Mouse (Mus musculus): ENCODE measurements at regions not wholly inside any gene's neighbourhood (a gene's known extent, or its start where the extent isn't known, plus 50 kb on each side); places are given as distances from the start of the nearest gene placed in this dataset.

DNA sequence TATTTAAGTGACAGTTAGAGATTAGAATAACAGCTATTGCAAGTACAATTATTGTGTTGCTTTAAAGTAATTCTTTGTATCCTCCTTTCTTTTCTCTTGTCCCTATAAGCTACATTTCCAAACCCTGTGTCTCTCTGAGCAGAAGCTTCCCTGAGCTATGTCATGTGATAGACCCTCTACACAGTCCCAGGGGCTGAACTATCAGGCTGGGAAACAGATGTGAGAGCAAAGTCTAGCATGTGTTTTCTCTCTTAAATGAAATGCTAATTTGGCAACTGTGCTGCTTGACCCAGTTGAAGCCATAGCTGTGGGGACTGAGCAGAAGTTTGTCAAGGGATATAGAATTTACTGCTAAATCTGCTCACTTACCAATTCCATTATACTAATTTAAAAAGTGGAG lies 1389.9 kb downstream of the Defb40 start:
- Histone ChIP-seq H3K4me1 (replicated peaks; ENCODE audit: control insufficient read depth, insufficient read depth, low read length) (no peaks in the 10 kb centered on the region), H3K27ac (ENCODE audit: low read depth, low read length) (no peak overlapping the region), H3K9ac (ENCODE audit: low read depth, low read length) (no peak overlapping the region), H3K4me3 (ENCODE audit: low read depth, low read length) (no peak overlapping the region), H3K9me3 (ENCODE audit: control insufficient read depth) (no peaks in the 10 kb centered on the region), H3K27me3 (replicated peaks; ENCODE audit: control insufficient read depth, insufficient read depth, low read length) (no peaks in the 10 kb centered on the region), H3K4me2 (replicated peaks; ENCODE audit: low read depth) (no peak overlapping the region), H3K36me3 (ENCODE audit: control insufficient read depth, insufficient read depth) (no peaks in the 10 kb centered on the region)
- no peak for ATAC-seq
- no peak for TF ChIP-seq CTCF (IDR thresholded peaks at IDR 0.05; ENCODE audit: low read depth)

DNA sequence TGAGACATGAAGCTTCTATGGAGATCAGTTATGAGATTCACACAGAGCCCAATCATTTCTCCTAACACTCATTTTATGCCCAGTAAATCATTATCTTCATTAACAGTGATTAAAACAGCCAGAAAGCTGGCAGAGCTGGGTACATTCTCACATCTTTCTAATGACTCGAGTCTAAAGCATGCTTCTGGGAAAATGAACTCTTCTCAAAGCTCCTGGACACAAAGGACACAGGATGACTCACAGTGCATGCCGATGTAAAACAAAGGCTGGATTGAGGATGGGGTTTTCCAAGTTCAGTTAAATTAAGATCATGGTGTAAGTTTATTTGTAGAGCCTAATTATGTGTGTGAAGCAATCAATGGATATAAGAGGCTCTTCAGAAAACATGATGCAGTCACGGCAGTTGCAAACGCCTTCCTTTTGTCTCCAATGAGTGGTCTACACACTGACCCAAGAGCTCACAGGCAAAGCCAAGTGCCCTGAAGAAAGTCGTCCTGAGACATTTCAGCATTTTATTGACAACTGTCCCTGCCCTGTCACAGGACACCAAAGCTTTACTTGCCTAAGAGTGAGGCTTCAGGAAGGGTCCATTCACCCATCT lies 1390.7 kb downstream of the Defb40 start:
- Histone ChIP-seq H3K9ac (ENCODE audit: low read depth, low read length) (no peak overlapping the region), H3K4me2 (replicated peaks; ENCODE audit: low read depth) (no peak overlapping the region), H3K27me3 (replicated peaks; ENCODE audit: control insufficient read depth, insufficient read depth, low read length) (no peaks in the 10 kb centered on the region), H3K4me3 (ENCODE audit: low read depth, low read length) (no peak overlapping the region), H3K36me3 (ENCODE audit: control insufficient read depth, insufficient read depth) (no peaks in the 10 kb centered on the region), H3K9me3 (ENCODE audit: control insufficient read depth) (no peaks in the 10 kb centered on the region), H3K4me1 (replicated peaks; ENCODE audit: control insufficient read depth, insufficient read depth, low read length) (no peaks in the 10 kb centered on the region), H3K27ac (ENCODE audit: low read depth, low read length) (no peak overlapping the region)
- no peak for ATAC-seq
- no peak for TF ChIP-seq CTCF (IDR thresholded peaks at IDR 0.05; ENCODE audit: low read depth)
- 74% methylated on average over 5 of the region's 5 CpGs for WGBS
